Mouse (Mus musculus) C2C12 (cell line): ENCODE measurements around the gene Clk2. TPM values are rescaled to one million over a fixed set of nuclear protein-coding genes. Genes with fewer than 3 reads are reported as not detected.

Source experiments
- H3K27me3 ChIP-seq: one replicate; pipeline ENCODE4 v1.6.1; 2011; ENCODE audit not compliant: control insufficient read depth, insufficient read depth, insufficient read length
- H3K36me3 ChIP-seq: one replicate; pipeline ENCODE4 v1.6.1; 2011; ENCODE audit not compliant: control insufficient read depth, insufficient read depth
- H3K4me3 ChIP-seq: one replicate; pipeline ENCODE4 v1.5.1; 2011; ENCODE audit warnings: mild to moderate bottlenecking, control low read depth; ENCODE audit not compliant: poor library complexity, insufficient read depth, severe bottlenecking
- H3K79me2 ChIP-seq: one replicate; pipeline ENCODE4 v1.6.1; 2011; ENCODE audit not compliant: control insufficient read depth, insufficient read depth
- H3K79me3 ChIP-seq: one replicate; pipeline ENCODE4 v1.6.1; 2011; ENCODE audit warnings: low read depth, control low read depth
- H3ac ChIP-seq: one replicate; pipeline ENCODE3; 2011; ENCODE audit warnings: low read depth; ENCODE audit not compliant: control insufficient read depth, insufficient read length
- CEBPB ChIP-seq: IDR thresholded peaks from one replicate; pipeline ENCODE4 v1.6.1; 2011; ENCODE audit warnings: low read depth, mild to moderate bottlenecking, control low read depth, moderate library complexity
- CTCF ChIP-seq: IDR thresholded peaks from one replicate; pipeline ENCODE4 v1.5.1; 2011; ENCODE audit not compliant: control insufficient read depth, insufficient read depth, insufficient read length
- FOSL1 ChIP-seq: IDR thresholded peaks from one replicate; pipeline ENCODE4 v1.8.0; 2011; ENCODE audit warnings: mild to moderate bottlenecking, low read length; ENCODE audit not compliant: poor library complexity, insufficient read depth, severe bottlenecking
- MAX ChIP-seq: IDR thresholded peaks from one replicate; pipeline ENCODE4 v1.6.1; 2011; ENCODE audit warnings: mild to moderate bottlenecking, control low read depth
- MYOD1 ChIP-seq: IDR thresholded peaks from one replicate; pipeline ENCODE4 v1.6.1; 2011; ENCODE audit warnings: low read depth; ENCODE audit not compliant: control insufficient read depth, insufficient read length
- MYOG ChIP-seq: IDR thresholded peaks from one replicate; pipeline ENCODE4 v1.6.1; 2011; ENCODE audit not compliant: control insufficient read depth, insufficient read length; ENCODE audit errors: extremely low read depth
- USF1 ChIP-seq: IDR thresholded peaks from one replicate; pipeline ENCODE4 v1.6.1; 2011; ENCODE audit warnings: low read depth, mild to moderate bottlenecking, control low read depth, moderate library complexity
- polyA plus RNA-seq: library from polyadenylated mRNA; unstranded; fragments of >200 nt; fragmentation: generic; extraction: Trizol; gene quantifications from one replicate; pipeline ENCODE4 v1.2.1, GENCODE M21; 2012; ENCODE audit warnings: missing spikeins

The Clk2 gene
- polyA plus RNA-seq, 1 experiment: 14.5 TPM

- Histone ChIP-seq H3ac (no peak overlapping the region), H3K36me3 (no peaks in the 10 kb centered on the region), H3K79me2 (no peaks in the 10 kb centered on the region), H3K27me3 (no peaks in the 10 kb centered on the region), H3K4me3 (no peak overlapping the region), H3K79me3 (no peaks in the 10 kb centered on the region)
- TF ChIP-seq CTCF (no peak), MYOG (no peak), FOSL1 (no peak), USF1 (no peak), MAX (no peak), CEBPB (no peak), MYOD1 (no peak)
Observed at GRCm38 (mm10) chr3:89226361-89226760, 61.8 kb downstream of the Clk2 start.

Other genes starting within 250 kb of the Clk2 start
- 5.4 TPM for gene Ash1l, start 214.2 kb upstream of the Clk2 start, polyA plus RNA-seq
- gene Dap3, start 213.6 kb upstream of the Clk2 start, polyA plus RNA-seq: 123 TPM
- gene Rusc1, start 71.5 kb upstream of the Clk2 start, polyA plus RNA-seq: 25.0 TPM
- gene Gm43738, start 63.7 kb upstream of the Clk2 start, polyA plus RNA-seq: 0.02 TPM
- 384 TPM for gene Fdps, start 62.8 kb upstream of the Clk2 start, polyA plus RNA-seq
- gene Pklr, start 28.7 kb upstream of the Clk2 start, polyA plus RNA-seq: not detected
- gene Hcn3, start 4.6 kb upstream of the Clk2 start, polyA plus RNA-seq: 0.15 TPM
- gene Scamp3, start 12.7 kb downstream of the Clk2 start, polyA plus RNA-seq: 139 TPM
- gene Fam189b, start 18.3 kb downstream of the Clk2 start, polyA plus RNA-seq: 27.4 TPM
- gene Gba, start 38.1 kb downstream of the Clk2 start, polyA plus RNA-seq: 40.6 TPM
- 9.1 TPM for gene Thbs3, start 50.4 kb downstream of the Clk2 start, polyA plus RNA-seq
- gene Mtx1, start 62.3 kb downstream of the Clk2 start, polyA plus RNA-seq: 248 TPM
- 0.20 TPM for gene Muc1, start 64.3 kb downstream of the Clk2 start, polyA plus RNA-seq
- 299 TPM for gene Krtcap2, start 81.2 kb downstream of the Clk2 start, polyA plus RNA-seq
- 11.0 TPM for gene Trim46, start 81.5 kb downstream of the Clk2 start, polyA plus RNA-seq
- gene Dpm3, start 94.6 kb downstream of the Clk2 start, polyA plus RNA-seq: 228 TPM
- gene Slc50a1, start 105.8 kb downstream of the Clk2 start, polyA plus RNA-seq: 48.7 TPM
- gene Efna1, start 116.3 kb downstream of the Clk2 start, polyA plus RNA-seq: 13.9 TPM
- gene Efna3, start 158.2 kb downstream of the Clk2 start, polyA plus RNA-seq: 2.9 TPM
- gene Efna4, start 173.2 kb downstream of the Clk2 start, polyA plus RNA-seq: 13.3 TPM
- gene Adam15, start 185.2 kb downstream of the Clk2 start, polyA plus RNA-seq: 60.2 TPM
- gene Dcst2, start 197.2 kb downstream of the Clk2 start, polyA plus RNA-seq: 0.01 TPM
- 0.20 TPM for gene Dcst1, start 200.5 kb downstream of the Clk2 start, polyA plus RNA-seq
- gene Zbtb7b, start 230.0 kb downstream of the Clk2 start, polyA plus RNA-seq: 29.5 TPM
- gene Lenep, start 238.0 kb downstream of the Clk2 start, polyA plus RNA-seq: not detected
- gene Flad1, start 247.1 kb downstream of the Clk2 start, polyA plus RNA-seq: 11.0 TPM